Mouse (Mus musculus) spleen, postnatal 4 days (tissue): ENCODE measurements around the gene Grb10.

Source experiments
- DNase-seq, 2 experiments: peaks; one replicate each; pipeline ENCODE4 v3.0.0; 2022; ENCODE audit warnings: low spot score in 2 of 2

Gene Grb10

GRCm38 (mm10) chr11:12034371-12034770 is 4.1 kb downstream of the Grb10 start:
- no peak for DNase-seq

- no peak for DNase-seq
Observed at GRCm38 (mm10) chr11:12032831-12033230, 5.7 kb downstream of the Grb10 start.

- DNase-seq: no peak
Observed at GRCm38 (mm10) chr11:12026638-12027037, 11.8 kb downstream of the Grb10 start.

GRCm38 (mm10) chr11:12025756-12026593 is 12.5 kb downstream of the Grb10 start:
- DNase-seq: peak; percentile 45 to 76

- no peak for DNase-seq
Observed at GRCm38 (mm10) chr11:12025392-12025755, 13.1 kb downstream of the Grb10 start.

GRCm38 (mm10) chr11:12023051-12023450 is 15.4 kb downstream of the Grb10 start:
- DNase-seq: no peak

- DNase-seq: no peak
Observed at GRCm38 (mm10) chr11:12019651-12020050, 18.8 kb downstream of the Grb10 start.

- no peak for DNase-seq
Observed at GRCm38 (mm10) chr11:12018604-12019003, 19.9 kb downstream of the Grb10 start.

- DNase-seq: no peak
Observed at GRCm38 (mm10) chr11:12010084-12010483, 28.4 kb downstream of the Grb10 start.

- peak in 1 of 2 experiments; percentile 43 for DNase-seq
Observed at GRCm38 (mm10) chr11:12000293-12000910, 38.1 kb downstream of the Grb10 start.

GRCm38 (mm10) chr11:11998881-11999280 is 39.6 kb downstream of the Grb10 start:
- peak in 1 of 2 experiments; percentile 28 for DNase-seq

GRCm38 (mm10) chr11:11997045-11997444 is 41.4 kb downstream of the Grb10 start:
- no peak for DNase-seq

- DNase-seq: peak in 1 of 2 experiments; percentile 28
Observed at GRCm38 (mm10) chr11:11995371-11995770, 43.1 kb downstream of the Grb10 start.

- no peak for DNase-seq
Observed at GRCm38 (mm10) chr11:11993807-11994206, 44.7 kb downstream of the Grb10 start.

GRCm38 (mm10) chr11:11993183-11993582 is 45.3 kb downstream of the Grb10 start:
- no peak for DNase-seq

GRCm38 (mm10) chr11:11989850-11990249 is 48.6 kb downstream of the Grb10 start:
- no peak for DNase-seq

- DNase-seq: no peak
Observed at GRCm38 (mm10) chr11:11987233-11987632, 51.2 kb downstream of the Grb10 start.

GRCm38 (mm10) chr11:11978611-11979197 is 59.8 kb downstream of the Grb10 start:
- DNase-seq: no peak

GRCm38 (mm10) chr11:11974591-11975255 is 63.8 kb downstream of the Grb10 start:
- no peak for DNase-seq

- DNase-seq: peak; percentile 55 to 76
Observed at GRCm38 (mm10) chr11:11973366-11974014, 65.0 kb downstream of the Grb10 start.

- no peak for DNase-seq
Observed at GRCm38 (mm10) chr11:11972401-11973110, 65.9 kb downstream of the Grb10 start.
